Mouse (Mus musculus) ES-E14 (cell line): Measurements from ENCODE around the gene Akap10. TPM values are rescaled to one million over a fixed set of nuclear protein-coding genes. Genes with fewer than 3 reads are reported as not detected.

ENCODE experiments used
- DNase-seq: peaks from one replicate; pipeline ENCODE4 v3.0.0-alpha.2; 2013; ENCODE audit warnings: low read depth, low spot score
- H3K27ac ChIP-seq: 2 replicates; pipeline ENCODE4 v1.5.1; 2012; ENCODE audit warnings: low read depth, mild to moderate bottlenecking, low read length, moderate library complexity, mixed read lengths; ENCODE audit not compliant: poor library complexity, insufficient read depth, severe bottlenecking
- H3K36me3 ChIP-seq: 2 replicates; pipeline ENCODE4 v1.6.1; 2012; ENCODE audit warnings: mild to moderate bottlenecking, low read length, moderate library complexity, mixed read lengths; ENCODE audit not compliant: control insufficient read depth, poor library complexity, insufficient read depth, severe bottlenecking
- H3K4me1 ChIP-seq, 2 experiments: fragments of 150-350 bp in 1 of 2; sonication (generic) in 1 of 2; 2 replicates each; pipeline ENCODE4 v1.6.1; 2012; ENCODE audit warnings: low read length in 2 of 2, mild to moderate bottlenecking in 1 of 2, mixed read lengths in 1 of 2; ENCODE audit not compliant: control insufficient read depth in 2 of 2, insufficient read depth in 2 of 2, poor library complexity in 1 of 2
- H3K4me3 ChIP-seq, 2 experiments: fragments of 150-350 bp in 1 of 2; sonication (generic) in 1 of 2; 2 replicates each; pipeline ENCODE4 v1.5.1; 2012; ENCODE audit warnings: low read length in 2 of 2, low read depth in 1 of 2, mild to moderate bottlenecking in 1 of 2, mixed read lengths in 1 of 2; ENCODE audit not compliant: insufficient read depth in 1 of 2, poor library complexity in 1 of 2, severe bottlenecking in 1 of 2
- H3K9ac ChIP-seq: 2 replicates; pipeline ENCODE4 v1.6.1; 2012; ENCODE audit warnings: low read depth, mild to moderate bottlenecking, low read length, mixed read lengths; ENCODE audit not compliant: poor library complexity, insufficient read depth, severe bottlenecking
- H3K9me3 ChIP-seq: fragments of 150-350 bp; sonication (generic); 2 replicates; pipeline ENCODE4 v1.6.1; 2012; ENCODE audit warnings: low read depth, mild to moderate bottlenecking, low read length; ENCODE audit not compliant: control insufficient read depth, insufficient read depth
- CHD2 ChIP-seq: IDR thresholded peaks from 2 replicates; pipeline ENCODE4 v1.6.1; 2014; ENCODE audit warnings: mild to moderate bottlenecking, low read depth, low read length, inconsistent platforms
- HCFC1 ChIP-seq: IDR thresholded peaks from 2 replicates; pipeline ENCODE4 v1.6.1; 2012; ENCODE audit warnings: low read length, inconsistent platforms, borderline replicate concordance; ENCODE audit not compliant: insufficient read depth
- MAFK ChIP-seq: IDR thresholded peaks from 2 replicates; pipeline ENCODE4 v1.6.1; 2014; ENCODE audit warnings: mild to moderate bottlenecking, low read depth, low read length, inconsistent platforms; ENCODE audit not compliant: insufficient read depth
- ZC3H11A ChIP-seq: IDR thresholded peaks from 2 replicates; pipeline ENCODE4 v1.6.1; 2012; ENCODE audit warnings: low read depth, mild to moderate bottlenecking, inconsistent platforms, low read length, borderline replicate concordance
- ZNF384 ChIP-seq: IDR thresholded peaks from 2 replicates; pipeline ENCODE4 v1.6.1; 2012; ENCODE audit warnings: low read depth, low read length, inconsistent platforms
- in situ Hi-C, 2 experiments: fragments of 600-800 bp; cut with MboI; formaldehyde crosslinking; loops; one replicate each; pipeline ENCODE4 v1.15.1; 2025; ENCODE audit warnings: low sequenced_read_pairs in 2 of 2, inconsistent platforms in 1 of 2; ENCODE audit not compliant: unreplicated experiment in 2 of 2
- total RNA-seq: library from RNA; depleted of rRNA; stranded (reverse); fragments of 300-350 nt; gene quantifications from 2 replicates; pipeline ENCODE4 v1.2.3, GENCODE M21; 2012

Gene Akap10
- total RNA-seq, 1 experiment, result 24.2 TPM

DNA sequence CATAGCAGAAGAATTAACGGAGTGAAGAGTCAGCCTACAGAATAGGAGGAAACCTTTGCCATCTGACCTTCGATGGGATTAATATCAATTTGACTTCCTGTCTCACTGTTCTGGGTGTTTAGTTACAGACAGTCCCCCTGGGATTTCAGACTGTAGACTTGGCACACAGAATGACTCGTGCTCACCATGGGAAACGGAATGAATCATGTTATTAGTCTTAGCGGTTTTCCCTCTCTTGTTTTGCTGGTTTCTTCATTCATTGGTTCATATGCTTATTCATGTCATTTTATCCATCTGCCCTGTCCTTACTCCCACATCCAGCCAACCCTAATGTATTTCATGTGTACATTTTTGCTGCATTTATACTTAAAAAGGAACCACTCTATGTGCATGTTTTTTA, 40.8 kb upstream of the Akap10 start:
- in situ Hi-C loops, result no loop called here
- DNase-seq, result no peak
- Histone ChIP-seq H3K4me1 (no peaks in the 10 kb centered on the region; a peak in 1 of 4 replicates), H3K36me3 (no peaks in the 10 kb centered on the region), H3K4me3 (no peak overlapping the region), H3K9me3 (no peaks in the 10 kb centered on the region), H3K27ac (no peak overlapping the region), H3K9ac (no peak overlapping the region)
- TF ChIP-seq ZC3H11A (no peak), CHD2 (no peak), MAFK (no peak), HCFC1 (no peak), ZNF384 (no peak)

DNA sequence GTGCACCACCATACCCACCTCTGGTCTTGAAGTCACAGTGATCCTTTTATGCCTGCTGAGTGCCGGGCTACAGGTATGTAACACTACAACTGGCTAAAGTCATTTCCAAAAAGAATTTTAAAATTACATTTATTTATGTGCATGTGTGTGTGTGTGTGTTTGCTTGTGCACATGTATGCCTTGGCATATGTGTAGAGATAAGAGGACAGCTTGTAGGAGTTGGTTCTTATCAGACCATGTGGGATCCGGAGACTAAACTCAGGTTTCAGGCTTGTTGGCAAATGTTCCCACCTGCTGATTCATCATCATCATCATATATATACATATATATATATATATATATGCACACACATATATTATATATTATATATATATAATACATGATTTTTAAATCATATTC, 38.8 kb upstream of the Akap10 start:
- Histone ChIP-seq H3K4me3 (no peak overlapping the region), H3K9me3 (no peaks in the 10 kb centered on the region), H3K4me1 (no peaks in the 10 kb centered on the region; a peak in 1 of 4 replicates), H3K36me3 (no peaks in the 10 kb centered on the region), H3K27ac (no peak overlapping the region), H3K9ac (no peak overlapping the region)
- no peak for DNase-seq
- in situ Hi-C loops, result no loop called here
- TF ChIP-seq ZC3H11A, result no peak
- TF ChIP-seq ZNF384, result no peak
- TF ChIP-seq HCFC1, result no peak
- no peak for TF ChIP-seq CHD2
- no peak for TF ChIP-seq MAFK

DNA sequence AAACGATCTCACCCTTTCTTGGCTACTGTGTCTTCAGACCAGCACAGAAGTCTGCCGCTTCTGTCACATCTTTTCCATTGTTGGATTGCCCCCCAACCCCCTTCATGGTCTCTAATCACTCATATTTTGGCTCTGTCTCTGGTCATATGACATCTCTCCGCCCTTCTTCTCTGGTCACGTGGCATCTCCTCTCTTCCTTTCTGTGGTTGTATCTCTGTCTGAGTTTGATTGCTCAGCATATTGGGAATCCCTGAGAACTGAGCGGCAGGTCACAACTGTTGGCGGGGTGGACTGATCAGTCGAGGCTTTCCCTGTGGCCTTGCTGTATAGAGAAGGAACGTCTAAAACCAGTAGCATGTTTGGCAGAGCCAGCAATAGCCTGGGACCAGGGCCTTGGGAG, 37.0 kb upstream of the Akap10 start:
- TF ChIP-seq ZC3H11A (no peak), CHD2 (no peak), ZNF384 (no peak), HCFC1 (no peak), MAFK (no peak)
- Histone ChIP-seq H3K27ac (no peak overlapping the region), H3K4me1 (no peaks in the 10 kb centered on the region; a peak in 1 of 4 replicates), H3K9me3 (no peaks in the 10 kb centered on the region), H3K4me3 (no peak overlapping the region), H3K9ac (no peak overlapping the region), H3K36me3 (no peaks in the 10 kb centered on the region)
- in situ Hi-C loops, result no loop called here
- no peak for DNase-seq

DNA sequence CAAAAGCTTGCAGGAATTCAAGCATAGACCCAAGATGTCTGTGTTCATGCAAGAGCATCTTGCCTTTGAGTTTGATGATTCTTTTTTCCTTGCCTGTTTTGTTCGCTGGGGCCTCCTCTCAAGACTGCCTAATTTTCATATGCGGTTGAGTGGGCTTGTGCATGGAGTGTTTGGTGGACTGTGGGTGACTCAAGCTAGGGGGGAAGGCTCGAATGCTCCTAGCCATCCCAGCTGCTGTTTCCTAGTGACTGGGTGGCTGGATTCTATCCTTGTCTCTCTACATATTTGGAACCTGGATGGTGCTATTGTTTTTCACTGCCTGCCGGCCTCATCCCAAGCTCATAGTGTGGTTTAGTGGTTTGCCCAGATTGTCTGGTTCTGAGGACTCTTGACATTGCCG, 34.6 kb upstream of the Akap10 start:
- Histone ChIP-seq H3K4me3 (no peak overlapping the region), H3K9me3 (no peaks in the 10 kb centered on the region), H3K9ac (no peak overlapping the region), H3K4me1 (no peaks in the 10 kb centered on the region), H3K36me3 (no peaks in the 10 kb centered on the region), H3K27ac (no peak overlapping the region)
- TF ChIP-seq ZNF384 (no peak), HCFC1 (no peak), ZC3H11A (no peak), CHD2 (no peak), MAFK (no peak)
- in situ Hi-C loops, result no loop called here
- no peak for DNase-seq

DNA sequence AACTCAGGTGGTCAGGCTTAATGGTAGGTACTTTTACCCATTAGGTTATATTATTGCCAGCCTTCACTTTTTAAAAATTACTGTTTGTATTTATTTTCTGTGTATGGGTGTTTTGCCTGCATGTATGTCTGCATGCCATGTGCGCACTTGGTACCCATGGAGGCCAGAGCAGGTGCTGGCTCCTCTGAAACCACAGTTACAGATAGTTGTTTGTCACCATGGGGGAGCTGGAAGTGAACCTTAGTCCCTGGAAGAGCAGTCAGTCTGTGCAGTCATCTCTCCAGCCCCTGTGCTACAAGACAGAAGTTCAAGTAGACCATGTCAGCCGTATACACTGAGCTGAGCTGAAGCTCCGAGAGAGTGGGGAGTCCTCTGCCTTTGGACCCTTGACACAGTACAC, 33.1 kb upstream of the Akap10 start:
- no peak overlapping the region for H3K27ac ChIP-seq
- H3K36me3 ChIP-seq, result no peaks in the 10 kb centered on the region
- no peaks in the 10 kb centered on the region for H3K4me1 ChIP-seq
- in situ Hi-C loops, result no loop called here
- no peak overlapping the region for H3K4me3 ChIP-seq
- no peak for DNase-seq
- no peaks in the 10 kb centered on the region for H3K9me3 ChIP-seq
- no peak for TF ChIP-seq HCFC1
- TF ChIP-seq CHD2, result no peak
- no peak for TF ChIP-seq ZC3H11A
- TF ChIP-seq ZNF384, result no peak
- TF ChIP-seq MAFK, result no peak
- H3K9ac ChIP-seq, result no peak overlapping the region
